Mouse (Mus musculus): Measurements from ENCODE around the gene Styxl1.

DNA sequence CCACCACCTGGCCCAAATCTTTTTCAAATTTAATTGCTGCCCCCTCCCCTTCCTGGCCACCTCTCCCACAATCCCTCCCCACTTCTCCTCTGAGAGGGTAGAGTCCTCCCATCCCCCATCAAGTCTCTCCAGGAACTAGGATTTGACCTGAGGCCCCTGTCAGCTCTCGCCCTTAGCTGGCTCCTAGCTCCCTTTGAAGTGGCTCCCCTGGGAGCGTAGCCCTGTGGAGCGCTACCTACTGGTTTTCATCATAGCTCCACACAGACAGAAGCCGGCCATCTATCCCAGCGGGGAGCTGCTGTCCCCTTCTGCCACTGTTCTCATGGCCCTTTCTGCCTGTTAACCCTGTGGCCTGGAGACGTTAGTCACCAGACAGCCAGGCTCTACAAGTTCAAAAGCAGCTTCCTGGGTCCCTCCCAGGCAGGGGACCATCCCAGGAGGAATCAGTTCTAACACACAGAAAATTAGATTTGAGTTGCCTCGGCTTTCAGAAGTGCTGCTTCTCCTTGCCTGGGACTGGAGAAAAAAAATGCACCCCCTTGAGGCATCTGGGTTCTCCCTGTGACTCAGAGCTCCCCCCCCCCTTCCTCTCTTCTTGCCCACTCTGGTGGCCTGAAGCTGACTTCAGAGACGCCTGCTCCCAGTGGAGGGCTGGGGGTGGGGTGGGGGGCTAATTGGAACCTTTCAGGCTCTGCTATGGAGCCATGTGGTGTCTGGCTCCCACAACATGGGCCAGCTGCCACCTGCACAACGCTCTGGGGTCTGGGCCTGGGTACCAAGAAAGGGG, 53.5 kb downstream of the Styxl1 start:
- TF ChIP-seq CTCF (IDR thresholded peaks at IDR 0.05; ENCODE audit: low read depth, low read length) (no peak), GATA1 (IDR thresholded peaks at IDR 0.05; ENCODE audit: borderline replicate concordance, low read length) (no peak)
